Mouse (Mus musculus) heart, postnatal 10 days (tissue): ENCODE measurements at regions not wholly inside any gene's neighbourhood (a gene's known extent, or its start where the extent isn't known, plus 50 kb on each side); places are given as distances from the start of the nearest gene placed in this dataset.
A peak's percentile ranks its signal among the peaks of the same experiment; 100 is the strongest.

ENCODE experiments used
- DNase-seq, 2 experiments: peaks; one replicate each; pipeline ENCODE4 v3.0.0; 2021
- intact Hi-C: fragments of 180-260 bp; cut with DNase I; formaldehyde crosslinking; loops from one replicate; pipeline ENCODE4 v1.15.1; 2025

DNA sequence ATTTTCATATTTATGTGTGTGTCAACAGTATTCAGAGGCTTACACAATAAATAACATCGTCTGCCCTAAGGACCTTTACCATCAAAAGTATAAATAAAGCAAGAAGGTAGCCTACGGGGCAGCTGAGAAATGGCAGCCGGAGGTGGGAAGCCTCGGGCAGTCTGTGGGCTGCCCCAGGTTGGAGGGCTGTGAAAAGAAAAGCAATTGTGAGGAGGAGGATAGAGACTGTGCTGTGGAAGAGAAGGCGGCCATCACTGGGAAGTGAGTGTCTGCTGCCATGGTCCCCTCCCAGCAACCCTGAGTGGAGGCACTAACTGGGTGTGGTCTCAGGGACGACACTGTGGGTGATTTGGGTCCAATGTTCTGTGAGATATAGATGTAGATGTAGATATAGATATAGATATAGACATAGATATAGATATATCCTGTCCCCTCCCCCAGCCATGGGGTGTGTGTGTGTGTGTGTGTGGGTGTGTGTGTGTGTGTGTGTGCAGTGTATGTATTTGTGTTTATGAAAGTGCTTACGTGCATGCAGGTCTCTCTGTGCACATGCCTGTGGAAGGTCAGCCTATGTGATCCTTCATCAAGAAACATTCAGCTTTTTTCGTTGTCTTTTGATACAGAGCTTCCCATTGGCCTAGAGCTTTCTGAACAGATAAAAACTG, 220.6 kb upstream of the Noct start:
- no peak for DNase-seq

DNA sequence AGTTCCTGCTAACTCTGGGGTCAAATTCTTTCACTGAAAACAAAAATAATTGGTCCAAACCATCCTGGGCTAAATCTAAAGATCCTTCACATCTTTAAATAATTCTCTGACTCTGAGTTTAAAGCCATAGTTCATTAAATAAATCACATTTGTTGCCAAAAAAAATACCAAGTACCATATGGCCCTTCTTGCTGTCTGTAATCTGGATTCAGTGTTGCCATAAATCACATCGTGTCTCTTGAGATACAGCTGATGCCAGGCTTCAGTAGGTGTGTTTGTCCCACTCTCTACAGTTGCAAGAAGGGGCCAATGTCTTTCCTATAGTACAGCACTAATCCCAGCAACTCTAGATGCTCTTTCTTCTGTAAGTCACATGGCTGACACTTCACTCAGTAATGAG, 220.0 kb upstream of the Noct start:
- no peak for DNase-seq
- intact Hi-C loops: no loop called here

More for the DNA sequence above, 220.6 kb upstream of the Noct start:
- intact Hi-C loops: no loop called here

DNA sequence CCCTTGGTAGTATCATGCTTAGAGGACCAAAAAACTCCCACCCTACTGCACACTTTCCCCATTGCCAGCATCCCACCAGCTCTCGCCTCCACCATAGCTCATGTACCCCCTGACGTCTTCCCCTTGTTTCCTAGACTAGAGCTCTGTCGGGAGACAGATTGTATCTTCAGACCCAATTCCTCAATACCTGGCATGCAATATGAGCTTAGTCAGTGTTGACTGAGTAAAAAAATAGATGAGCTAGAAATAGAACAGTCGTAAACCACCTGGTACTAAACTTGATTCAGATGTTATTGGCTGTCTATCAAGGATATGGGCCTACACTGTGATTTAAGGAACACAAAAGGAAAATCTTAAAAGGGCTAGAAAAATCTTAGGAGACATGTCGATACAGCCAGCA, 215.1 kb upstream of the Noct start:
- no peak for DNase-seq
- intact Hi-C loops: no loop called here

DNA sequence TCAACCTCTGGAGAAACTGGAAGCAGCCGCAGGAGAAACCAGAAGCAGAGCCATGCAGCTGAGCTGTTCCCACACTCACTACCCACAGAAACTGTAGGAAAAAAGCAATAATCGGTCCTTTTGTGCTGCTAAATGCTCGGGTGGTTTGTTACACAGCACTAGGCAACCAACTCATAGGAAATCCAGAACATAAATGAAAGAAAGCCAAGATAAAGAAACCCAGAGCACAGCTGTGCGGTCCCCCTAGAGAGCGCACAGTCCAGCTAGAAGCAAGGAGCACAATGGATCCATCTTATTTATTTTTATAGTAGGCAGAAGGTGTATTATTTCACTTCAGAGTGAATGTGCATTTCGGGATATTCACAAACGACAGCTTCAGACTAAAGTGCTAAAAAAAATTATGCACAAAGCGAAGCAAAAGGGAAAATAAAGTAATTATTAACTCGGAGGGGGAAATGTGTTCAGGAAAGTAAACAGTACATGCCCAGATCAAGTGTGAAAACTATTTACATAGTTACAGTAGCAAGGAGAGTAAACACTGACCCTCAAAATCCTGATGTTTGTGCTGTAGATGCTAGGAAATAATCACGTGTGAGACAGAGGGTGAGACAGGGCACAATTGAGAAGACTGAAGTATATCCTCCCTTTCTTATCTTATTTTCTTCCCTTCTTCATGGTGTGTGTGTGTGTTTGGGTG, 204.4 kb upstream of the Noct start:
- DNase-seq: no peak
- intact Hi-C loops: no loop called here

DNA sequence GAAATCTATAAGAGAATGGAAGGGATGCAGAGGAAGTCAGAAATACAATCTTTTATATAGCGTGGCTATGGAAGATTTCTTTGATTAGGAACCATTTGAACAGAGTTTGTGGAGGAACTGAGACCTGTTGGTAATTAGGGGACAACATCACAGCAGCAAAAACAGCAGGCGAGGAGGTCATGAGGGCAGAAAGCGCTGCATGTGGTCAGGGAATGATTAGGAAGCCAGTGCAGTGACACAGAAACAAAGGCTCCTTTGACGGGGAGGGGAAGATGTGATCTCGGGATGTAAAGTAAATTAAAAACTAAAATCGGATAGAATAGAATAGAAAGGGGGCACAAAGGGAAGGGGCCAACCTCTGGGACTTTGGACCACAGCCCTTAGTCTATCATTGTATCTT, 199.6 kb upstream of the Noct start:
- no peak for DNase-seq
- intact Hi-C loops: no loop called here

DNA sequence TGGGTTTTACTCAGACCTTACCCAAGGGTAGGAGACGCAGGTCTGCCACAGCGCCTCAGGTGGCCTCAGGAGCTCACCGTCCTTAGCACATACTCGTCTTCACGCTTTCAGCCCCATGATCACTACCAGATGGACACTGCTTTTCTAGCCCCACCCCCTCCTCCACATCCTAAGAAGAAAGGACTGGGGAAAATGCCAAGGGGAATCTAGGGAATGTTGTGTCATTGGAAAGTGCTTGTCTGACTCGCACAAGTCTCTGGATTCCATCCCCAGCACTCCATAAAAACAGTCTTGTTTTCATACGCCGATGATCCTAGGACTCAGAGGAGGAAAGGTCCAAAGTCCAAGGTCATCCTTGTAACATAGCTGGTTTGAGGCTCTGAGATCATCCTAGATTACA, 192.4 kb upstream of the Noct start:
- intact Hi-C loops: no loop called here
- peak; percentile 38 to 39 for DNase-seq

DNA sequence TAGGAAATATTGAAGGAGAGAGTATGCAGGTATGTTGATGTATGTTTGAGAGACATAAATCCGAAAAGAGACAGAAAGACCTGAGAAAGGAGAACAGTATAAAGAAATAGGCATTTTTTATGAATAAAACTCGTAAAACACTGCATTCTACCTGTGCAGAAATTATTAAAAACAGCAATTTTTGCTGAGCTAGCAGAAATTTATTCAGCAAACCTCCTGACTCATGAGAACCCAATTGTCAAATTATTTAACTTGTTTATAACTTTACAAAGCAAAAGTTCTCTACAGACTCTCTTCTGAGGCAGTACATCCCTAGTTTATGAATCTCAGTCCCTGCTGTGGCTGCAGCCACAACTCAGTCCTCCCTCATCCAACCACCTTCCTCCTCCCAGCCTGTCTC, 191.0 kb upstream of the Noct start:
- no peak for DNase-seq
- intact Hi-C loops: no loop called here

DNA sequence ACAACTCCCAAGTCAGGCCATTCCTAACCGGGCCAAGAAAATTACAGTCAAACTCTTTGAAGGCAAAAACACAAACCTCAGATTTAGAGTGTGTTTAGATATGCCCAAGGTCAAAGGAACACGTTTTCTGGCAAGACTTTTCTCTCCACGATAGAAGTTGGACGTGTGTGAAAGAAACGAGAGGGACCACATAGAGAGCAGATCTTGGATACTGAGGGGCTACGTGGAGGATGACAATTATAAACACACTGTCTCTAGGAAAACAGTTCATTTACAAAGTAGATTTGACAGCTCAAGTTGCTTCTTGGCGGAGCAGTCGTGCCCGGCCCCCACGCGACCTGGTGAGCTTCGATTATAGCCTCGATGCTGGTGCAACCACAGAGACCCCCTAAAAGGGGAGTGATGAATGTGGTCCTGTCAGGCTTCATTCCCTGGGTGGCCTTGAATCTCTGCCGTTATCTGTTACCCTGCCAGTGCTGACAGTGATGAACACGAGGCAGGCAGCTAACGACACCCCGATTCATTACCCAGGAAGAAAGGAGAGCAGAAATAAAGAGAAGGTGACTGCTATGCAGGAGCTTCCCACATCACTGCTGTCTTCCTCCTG, 187.4 kb upstream of the Noct start:
- no peak for DNase-seq
- intact Hi-C loops: no loop called here

DNA sequence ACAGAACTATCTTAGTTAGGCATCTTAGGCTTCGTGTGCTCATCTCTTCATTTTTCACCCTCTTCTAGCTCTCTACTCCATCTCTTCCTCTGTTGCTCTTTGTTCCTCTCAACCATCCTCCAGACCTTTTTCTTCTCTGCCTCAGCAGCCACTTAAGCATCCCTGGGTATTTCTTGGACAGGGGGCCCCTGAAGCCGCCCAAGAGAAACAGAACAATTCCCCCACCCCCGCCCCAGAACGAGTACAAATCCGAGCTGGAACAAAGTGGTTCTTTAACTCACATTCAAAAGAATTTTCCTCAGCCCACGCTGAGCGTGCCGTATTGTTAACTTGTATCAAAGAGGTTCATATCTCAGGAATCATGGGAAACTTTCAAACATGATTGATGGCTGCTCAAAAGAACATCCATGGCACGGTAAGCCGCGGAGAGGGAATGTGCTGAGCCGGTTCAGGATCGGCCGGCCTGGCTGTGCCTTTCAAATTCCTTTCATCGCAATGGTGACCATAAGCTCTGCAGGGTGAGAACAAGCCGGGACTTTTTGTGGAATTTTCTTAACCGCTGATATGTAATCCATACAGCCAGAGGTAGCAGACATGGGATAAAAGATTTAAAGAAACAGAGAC, 181.9 kb upstream of the Noct start:
- intact Hi-C loops: no loop called here
- peak; percentile 9 to 11 for DNase-seq

DNA sequence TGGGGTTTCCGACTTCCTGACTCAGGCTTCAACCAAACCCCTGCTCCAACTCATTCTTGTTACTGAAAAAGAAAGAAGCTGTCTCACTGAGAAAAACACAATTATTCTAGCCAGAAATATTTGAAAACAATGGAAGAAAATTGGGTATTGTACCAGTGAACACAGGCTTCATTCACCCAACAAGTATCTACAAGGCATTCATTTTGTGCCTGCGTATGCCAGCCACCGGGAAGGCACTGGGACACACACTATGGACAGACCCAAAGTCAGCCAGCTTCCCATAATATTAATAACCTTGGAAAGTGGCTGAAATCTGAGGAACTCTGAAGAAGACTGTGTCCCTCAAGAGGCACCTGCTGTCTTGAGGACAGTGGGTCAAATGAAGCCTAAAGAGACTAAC, 175.5 kb upstream of the Noct start:
- DNase-seq: no peak
- intact Hi-C loops: no loop called here

DNA sequence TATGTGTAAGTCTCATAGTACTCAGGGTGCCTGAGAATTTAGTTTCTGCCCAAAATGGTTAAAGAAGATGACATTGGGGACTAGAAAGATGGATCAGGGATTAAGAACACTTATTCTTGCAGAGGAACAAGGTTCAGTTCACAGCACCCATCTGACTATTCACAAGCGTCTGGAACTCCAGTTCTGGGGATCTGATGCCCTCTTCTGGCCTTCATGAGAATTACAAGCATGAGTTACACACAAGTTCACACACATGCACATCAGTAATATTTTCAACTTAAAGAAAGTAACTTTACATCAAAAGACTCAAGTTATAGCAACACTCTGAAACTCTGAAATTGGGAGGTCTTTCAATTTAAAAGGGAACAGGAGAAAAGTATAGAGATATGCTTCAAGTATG, 174.1 kb upstream of the Noct start:
- DNase-seq: no peak
- intact Hi-C loops: no loop called here

DNA sequence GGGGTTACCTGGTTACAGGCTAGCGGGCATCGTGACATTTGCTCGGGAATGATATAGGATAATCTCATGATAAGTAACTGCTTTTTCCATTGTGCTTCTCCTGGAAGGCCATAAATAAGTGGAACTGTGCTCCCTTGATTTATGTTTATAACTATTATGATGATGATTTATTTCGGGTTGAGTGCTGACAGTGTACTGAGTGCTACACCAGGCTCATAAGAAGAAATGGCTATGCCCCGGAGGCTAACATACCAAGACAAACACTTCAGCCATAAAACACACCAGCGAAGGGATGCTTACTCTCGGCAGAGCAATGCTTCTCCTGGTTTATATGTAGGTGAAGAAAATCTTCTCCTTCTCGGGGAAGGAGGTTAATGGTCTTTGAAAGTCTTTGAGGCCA, 169.2 kb upstream of the Noct start:
- DNase-seq: no peak
- intact Hi-C loops: no loop called here

DNA sequence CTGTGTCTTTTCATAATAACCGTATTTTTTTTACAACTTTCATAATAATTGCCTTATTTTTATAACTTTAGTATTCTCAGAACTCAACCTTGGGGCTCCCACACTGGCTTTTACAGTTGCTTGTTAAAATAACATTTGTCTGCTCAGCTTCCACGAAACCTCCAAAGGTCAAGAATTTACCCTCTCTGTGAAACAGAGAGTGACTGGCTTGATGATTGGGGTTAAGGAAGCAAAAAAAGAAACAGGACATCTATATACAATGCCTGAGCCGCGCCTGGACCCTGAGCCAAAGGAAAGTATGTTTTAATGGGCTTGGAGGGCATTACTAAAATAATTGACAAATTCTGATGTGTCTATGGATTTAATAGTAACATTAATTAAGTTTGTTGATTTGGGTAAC, 160.0 kb upstream of the Noct start:
- DNase-seq: no peak
- intact Hi-C loops: no loop called here

DNA sequence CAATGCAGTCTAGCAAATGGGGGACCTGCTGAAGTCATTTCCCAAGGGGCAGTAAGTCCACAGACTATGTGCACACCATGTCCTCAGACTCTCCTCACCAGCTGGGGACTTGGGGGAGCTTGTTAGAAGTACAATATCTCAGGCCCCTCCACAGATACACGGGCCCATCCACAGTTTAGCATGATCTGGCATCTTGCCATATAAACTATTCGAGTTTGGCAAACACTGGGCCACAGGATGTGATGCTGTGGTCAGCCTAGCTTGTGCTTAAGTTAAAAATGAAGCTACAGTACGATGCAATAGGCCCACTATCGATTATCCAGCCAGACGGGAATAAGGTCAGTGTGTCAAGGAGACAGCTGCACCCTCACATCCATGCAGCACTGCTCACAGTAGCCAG, 157.9 kb upstream of the Noct start:
- intact Hi-C loops: no loop called here
- DNase-seq: no peak

DNA sequence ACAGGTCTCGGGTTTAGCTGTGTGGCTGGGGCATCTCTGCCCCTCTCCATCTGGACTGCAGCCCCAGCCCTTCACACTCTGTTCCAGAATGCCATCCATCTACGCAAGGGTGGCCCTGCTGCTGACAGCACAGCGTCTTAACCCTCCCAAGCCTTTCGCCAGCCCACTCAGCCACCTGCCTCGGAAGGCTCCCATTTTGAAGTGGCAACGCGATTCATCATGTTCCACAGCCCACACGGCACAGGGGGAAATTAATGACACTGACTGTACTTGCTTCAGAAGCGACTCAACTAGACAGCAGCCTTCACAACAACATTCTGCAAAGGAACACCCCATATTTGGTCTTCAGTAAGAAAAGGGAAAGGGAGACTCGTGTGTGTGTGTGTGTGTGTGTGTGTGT, 151.8 kb upstream of the Noct start:
- intact Hi-C loops: no loop called here
- no peak for DNase-seq

DNA sequence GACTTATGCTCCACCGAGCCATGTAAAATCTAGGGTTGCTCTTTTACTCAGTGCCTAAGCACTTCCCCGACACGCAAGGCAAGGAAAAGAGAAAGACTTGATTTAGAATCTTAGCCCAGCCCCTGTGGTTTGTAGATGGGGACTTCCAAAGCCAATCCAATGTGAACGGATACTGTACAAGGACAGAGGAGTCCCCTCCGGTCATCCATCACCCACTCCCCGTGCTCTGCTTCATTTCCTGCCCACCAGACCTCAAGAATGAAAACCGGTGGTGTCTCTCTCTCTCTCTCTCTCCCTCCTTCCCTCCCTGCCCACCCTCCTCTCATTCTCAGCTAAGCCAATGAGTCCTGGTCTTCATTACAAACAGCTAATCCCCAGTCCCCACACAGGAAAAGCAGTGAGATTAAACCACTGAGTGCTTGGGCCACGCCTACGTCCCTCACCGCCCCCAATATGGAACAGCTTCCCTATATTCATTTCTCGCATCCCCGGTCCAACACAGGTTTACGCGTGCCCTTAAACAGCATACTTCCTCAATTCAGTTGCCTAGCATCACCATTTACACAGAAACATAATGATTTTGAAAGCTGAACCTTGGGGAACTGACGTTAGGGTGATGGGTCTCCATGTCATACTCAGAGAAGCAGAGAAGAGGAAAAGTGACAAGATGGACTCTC, 151.1 kb upstream of the Noct start:
- DNase-seq: no peak
- intact Hi-C loops: no loop called here

DNA sequence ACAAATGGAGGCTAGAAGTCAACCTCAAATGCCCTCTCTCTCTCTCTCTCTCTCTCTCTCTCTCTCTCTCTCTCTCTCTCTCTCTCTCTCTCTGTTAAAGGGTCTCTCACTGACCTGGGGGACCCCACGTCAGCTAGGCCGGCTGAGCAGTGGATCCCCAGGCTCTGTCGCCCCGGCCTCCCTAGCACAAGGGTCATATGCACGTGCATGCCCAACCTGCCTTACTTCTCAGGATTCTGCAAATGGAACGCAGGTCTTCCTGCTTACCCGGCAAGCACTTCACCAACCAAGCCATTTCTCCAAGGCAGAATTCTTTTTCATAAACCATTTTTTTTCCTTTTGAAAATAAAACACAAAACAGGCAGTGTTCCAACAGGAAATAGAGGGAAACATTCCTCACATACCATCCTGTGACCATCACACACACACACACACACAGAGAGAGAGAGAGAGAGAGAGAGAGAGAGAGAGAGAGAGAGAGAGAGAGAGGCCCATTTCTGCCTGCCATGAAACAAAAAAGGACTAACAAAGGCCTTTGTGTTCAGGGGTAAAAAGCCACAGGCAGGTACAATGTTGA, 150.4 kb upstream of the Noct start:
- intact Hi-C loops: no loop called here
- no peak for DNase-seq

DNA sequence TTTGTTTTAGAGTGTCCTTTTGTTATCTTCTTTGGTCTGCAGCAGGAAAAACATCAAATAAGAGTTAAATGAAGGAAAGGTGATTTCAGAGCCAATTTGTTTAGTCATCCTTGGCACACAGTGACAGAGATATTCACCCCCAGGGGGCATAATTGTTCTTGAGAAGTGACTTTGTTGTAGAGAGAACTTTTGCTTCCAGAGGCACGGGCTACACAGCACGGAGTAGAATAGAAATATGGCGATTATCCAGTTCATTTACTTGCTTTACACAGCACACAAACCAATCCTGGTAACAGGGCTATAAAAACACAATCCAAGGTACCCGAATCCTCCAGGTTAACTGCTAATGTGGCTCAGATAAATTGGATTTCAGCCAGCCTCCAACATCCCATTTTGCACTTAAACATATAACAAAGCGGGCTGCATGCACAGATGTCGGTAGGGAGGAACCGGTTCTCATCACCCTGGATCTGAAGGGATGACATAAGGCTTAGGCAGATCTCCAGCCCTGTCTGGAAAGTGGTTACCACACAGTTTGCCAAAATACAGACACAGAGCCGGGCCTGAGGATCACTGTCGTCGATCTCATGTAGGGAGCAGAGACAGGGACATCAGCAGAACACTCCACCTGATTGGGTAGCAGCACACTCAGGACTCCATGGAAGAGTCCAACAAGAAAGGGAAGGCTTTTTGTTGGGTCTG, 148.9 kb upstream of the Noct start:
- DNase-seq: peak; percentile 60 to 61
- intact Hi-C loops: loop anchor here (5.0 kb wide), 1 partner anchor 47 kb away; no protein-coding TSS in a partner anchor

DNA sequence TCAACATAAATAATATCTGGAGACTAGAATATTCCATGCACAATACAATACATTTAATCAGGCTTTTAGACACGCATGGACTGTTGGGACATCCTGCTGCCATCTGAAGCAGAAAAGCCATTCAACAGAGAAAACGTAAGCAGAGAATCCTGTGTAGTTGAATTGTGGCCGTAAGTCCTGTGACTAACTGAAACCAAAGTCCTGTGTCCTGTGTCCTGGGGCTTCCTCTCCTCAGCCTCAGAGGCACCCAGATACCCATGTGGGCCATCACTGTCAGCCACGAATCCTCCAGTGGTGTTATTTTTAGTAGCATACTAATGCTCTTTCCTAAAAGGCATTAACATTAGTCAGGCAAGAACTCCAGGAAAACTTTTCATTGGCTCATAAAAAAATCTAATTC, 145.8 kb upstream of the Noct start:
- intact Hi-C loops: loop anchor here (5.0 kb wide), 1 partner anchor 44 kb away; no protein-coding TSS in a partner anchor
- DNase-seq: no peak

DNA sequence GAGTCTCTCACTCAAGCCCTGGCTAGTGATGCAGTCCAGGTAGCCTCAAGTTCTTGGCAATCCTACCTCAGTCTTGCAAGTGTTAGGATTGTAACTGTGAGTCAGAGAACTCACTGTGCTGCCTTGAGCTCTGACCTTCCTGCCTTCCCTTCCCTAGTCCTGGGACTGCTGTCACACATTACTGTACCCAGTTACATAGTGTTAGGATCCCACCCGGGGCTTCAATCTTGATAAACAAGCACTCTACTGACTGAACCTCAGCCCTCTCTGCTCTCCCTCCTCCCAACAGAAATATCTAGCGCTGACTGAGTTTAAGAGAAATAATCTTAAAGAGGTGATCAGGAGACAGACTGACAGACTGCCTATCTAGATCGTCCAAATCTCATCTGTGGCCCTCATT, 143.8 kb upstream of the Noct start:
- intact Hi-C loops: no loop called here
- no peak for DNase-seq
